Mouse (Mus musculus): ENCODE data around the gene Sept9.

GRCm38 (mm10) chr11:117221182-117221581 is 21.7 kb downstream of the Sept9 start:
- TF ChIP-seq EP300 (IDR thresholded peaks at IDR 0.05; ENCODE audit: low read depth) (no peak), CTCF (IDR thresholded peaks at IDR 0.05; ENCODE audit: low read depth) (no peak)
